Mouse (Mus musculus): ENCODE measurements around the gene Ak5. TPM values are rescaled to one million over a fixed set of nuclear protein-coding genes. Genes with fewer than 3 reads are reported as not detected.
"Not testable (repeated sequence)": the region's sequence is repeated elsewhere in the genome, so short reads cannot be mapped to it uniquely, and the experiment has no call there.

Gene Ak5
- total RNA-seq (2017) = 0.75 TPM in 1 of 2 replicates, not detected in the other

DNA sequence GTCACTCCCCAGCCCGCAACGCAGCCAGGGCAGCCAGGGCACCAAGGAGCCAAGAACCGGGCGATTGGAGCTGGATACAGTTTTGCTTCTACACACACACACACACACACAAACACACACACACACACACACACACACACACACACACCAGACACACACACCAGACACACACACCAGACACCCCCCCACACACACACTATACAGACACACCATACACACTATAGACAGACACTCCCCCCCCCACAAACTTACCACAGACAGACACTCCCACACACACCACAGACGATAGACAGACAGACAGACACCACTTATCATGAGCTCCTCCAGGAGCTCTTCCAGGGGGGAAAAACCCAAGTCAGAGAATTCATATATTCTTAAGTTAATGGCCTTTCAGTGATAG, at the start of gene Ak5:
Gene Ak5 (minus strand): TSS at position 122 of the 400 bp plus-strand sequence.
- ATAC-seq (replicated peaks in 1 of 2; ENCODE audit: insufficient read depth in 1 of 2, low FRiP score in 2 of 2, low TSS enrichment in 1 of 2, low read depth in 1 of 2, poor library complexity in 2 of 2, severe bottlenecking in 2 of 2) = no peak

DNA sequence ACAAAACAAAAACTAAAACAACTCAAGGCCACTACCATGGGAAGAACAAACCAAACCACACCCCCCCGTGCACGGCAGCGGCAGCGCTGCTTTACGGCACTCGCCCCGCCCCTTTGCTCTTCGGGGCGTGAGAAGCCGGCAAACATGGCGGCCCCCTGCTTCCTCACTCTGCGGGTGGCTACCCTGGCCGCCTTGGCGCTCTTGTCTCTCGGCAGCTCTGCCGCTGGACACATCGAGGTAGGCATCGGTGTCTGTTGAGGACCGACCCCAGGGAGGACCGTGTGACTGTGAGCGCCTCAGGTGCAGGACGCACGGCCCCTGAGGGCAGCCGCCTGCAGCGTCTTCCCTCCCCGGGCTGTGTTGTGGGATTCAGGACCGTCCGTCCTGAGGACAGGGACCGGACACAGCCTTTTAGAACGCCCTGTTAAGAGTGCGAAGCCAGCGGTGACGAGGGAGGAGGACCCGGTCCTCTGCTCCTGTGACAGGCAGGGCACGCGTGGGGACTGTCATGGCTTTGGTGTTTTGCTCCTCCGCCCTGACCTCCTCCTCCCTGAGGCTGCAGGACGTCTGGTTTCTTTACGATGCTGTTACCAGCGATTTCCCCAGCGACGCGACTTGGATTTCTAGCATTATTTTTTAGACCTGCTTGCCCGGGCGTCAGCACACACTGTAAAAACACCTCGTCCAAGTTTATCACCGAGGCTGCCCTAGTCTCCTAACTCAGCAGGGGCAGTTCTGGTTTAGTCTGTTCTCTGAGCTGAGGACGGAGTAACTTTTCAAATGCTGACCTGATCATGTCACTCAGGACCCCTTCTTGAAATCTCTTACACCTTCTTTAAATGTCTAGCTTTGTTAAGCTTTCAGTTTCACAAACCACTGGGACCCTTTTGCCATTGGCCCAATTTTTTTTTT, 46.1 kb upstream of the Ak5 start, which contains the start of gene Pigk:
Gene Pigk (plus strand): TSS at position 110 of the 912 bp plus-strand sequence.
- peak; percentile 97 to 98 for ATAC-seq (replicated peaks in 1 of 2; ENCODE audit: insufficient read depth in 1 of 2, low FRiP score in 2 of 2, low TSS enrichment in 1 of 2, low read depth in 1 of 2, poor library complexity in 2 of 2, severe bottlenecking in 2 of 2)

DNA sequence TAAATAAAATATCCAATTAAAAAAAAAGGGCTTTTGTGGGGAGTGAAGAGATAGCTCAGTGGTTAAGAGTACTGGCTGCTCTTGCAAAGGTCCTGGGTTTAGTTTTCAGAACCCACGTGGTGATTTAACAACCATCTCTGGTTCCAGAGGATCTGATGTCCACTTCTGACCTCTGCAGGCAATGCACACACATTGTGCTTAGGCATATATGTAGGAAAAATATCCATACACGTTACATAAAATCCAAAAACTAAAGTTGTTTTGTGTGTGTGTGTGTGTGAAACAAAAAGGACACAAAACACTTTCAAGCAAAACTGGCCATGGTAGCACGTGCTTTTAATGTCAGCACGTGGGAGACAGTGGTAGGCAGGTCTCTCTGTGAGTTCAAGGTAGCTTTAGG, 44.8 kb upstream of the Ak5 start:
- ATAC-seq (replicated peaks in 1 of 2; ENCODE audit: insufficient read depth in 1 of 2, low FRiP score in 2 of 2, low TSS enrichment in 1 of 2, low read depth in 1 of 2, poor library complexity in 2 of 2, severe bottlenecking in 2 of 2) = no peak

DNA sequence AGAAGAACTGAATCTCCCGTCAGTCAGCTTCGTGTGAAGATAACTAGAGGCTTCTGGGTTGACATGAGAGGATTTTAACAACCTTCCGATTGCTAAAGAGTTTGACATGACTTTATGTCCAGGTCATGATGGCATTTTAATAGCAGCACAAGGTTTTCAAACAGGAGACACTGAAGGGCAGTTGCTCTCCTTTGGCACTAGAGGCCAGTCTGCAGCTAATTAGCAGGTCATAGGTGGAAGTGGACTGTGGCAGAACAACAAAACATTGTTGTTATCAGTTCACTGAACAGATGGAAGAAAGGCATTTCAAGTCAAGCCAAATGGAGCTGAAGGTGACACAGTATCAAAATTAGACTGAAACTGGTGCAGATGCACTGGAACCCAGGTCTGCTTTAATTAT, 41.8 kb upstream of the Ak5 start:
- no peak for ATAC-seq (replicated peaks in 1 of 2; ENCODE audit: insufficient read depth in 1 of 2, low FRiP score in 2 of 2, low TSS enrichment in 1 of 2, low read depth in 1 of 2, poor library complexity in 2 of 2, severe bottlenecking in 2 of 2)

DNA sequence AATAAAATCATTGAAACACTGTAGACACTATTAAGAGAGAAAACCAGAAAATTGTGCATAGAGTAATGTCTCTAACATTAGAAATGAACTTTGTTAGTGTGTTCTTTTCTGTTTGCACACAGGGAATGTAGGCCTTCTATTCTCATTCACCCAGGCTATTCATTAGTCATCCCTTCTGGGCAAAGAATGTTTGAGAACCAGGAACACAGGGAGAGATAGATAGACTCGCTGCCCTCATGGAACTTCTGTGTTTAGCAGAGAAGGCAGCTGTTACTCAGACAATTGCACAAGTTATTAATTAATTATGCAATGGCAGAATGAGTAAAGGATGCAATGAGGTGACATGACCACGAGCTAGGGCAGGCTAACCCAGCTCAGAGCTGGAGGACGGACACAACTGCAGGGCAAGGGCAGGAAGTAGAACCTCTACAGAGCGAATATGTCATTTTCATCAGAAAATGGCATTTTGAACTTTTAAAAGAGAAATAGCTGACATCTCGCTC, 39.2 kb upstream of the Ak5 start:
- no peak for ATAC-seq (replicated peaks in 1 of 2; ENCODE audit: insufficient read depth in 1 of 2, low FRiP score in 2 of 2, low TSS enrichment in 1 of 2, low read depth in 1 of 2, poor library complexity in 2 of 2, severe bottlenecking in 2 of 2)

DNA sequence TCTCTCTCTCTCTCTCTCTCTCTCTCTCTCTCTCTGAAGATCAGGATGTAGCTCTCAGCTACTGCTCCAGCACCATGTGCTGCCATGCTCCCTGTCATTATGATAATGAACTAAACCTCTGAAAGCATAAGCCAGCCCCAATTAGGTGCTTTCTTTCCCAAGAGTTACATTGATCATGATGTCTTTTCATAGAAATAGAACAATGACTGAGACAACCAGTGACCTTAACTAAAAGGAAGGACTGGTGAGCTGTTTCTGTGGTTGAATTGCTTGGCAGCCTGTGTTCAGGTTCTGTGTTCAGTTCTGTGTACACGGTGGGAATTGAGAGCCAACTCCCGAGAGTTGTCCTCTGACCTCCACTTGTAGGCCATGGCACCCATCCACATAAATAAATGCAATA, 38.7 kb upstream of the Ak5 start:
- ATAC-seq (replicated peaks in 1 of 2; ENCODE audit: insufficient read depth in 1 of 2, low FRiP score in 2 of 2, low TSS enrichment in 1 of 2, low read depth in 1 of 2, poor library complexity in 2 of 2, severe bottlenecking in 2 of 2) = no peak

- no peak for ATAC-seq (replicated peaks in 1 of 2; ENCODE audit: insufficient read depth in 1 of 2, low FRiP score in 2 of 2, low TSS enrichment in 1 of 2, low read depth in 1 of 2, poor library complexity in 2 of 2, severe bottlenecking in 2 of 2)
Measured at GRCm38 (mm10) chr3:152705826-152706225, 37.7 kb upstream of the Ak5 start.

DNA sequence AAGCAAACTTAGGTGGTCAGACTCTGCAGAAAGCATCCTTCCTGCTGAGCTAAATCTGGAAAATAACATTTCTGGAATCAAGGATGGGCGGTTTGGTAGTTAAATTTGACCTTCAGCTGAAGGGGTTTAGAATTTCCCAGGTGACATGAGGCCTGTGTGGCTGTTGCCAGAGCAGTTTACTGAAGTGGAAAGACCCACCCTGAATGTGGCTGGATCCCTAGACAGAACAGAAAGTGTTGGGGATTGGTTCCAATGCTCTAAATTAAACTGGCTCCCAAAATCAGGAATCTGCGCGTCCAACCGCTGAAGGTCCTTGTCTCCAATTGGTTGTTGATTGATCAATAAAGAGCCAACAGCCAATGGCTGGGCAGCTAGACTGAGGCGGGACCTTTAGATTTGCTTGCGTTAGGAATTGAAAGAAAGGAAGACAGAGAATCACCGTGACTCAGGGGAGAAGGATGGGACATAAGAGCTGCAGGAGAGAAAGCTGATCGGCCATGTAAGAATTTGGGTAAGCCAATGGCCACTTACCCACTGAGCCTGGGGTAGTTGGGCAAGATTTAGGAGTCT, 34.2 kb upstream of the Ak5 start:
- no peak for ATAC-seq (replicated peaks in 1 of 2; ENCODE audit: insufficient read depth in 1 of 2, low FRiP score in 2 of 2, low TSS enrichment in 1 of 2, low read depth in 1 of 2, poor library complexity in 2 of 2, severe bottlenecking in 2 of 2)

GRCm38 (mm10) chr3:152701536-152701935, 33.4 kb upstream of the Ak5 start:
- not testable (repeated sequence) for ATAC-seq (replicated peaks in 1 of 2; ENCODE audit: insufficient read depth in 1 of 2, low FRiP score in 2 of 2, low TSS enrichment in 1 of 2, low read depth in 1 of 2, poor library complexity in 2 of 2, severe bottlenecking in 2 of 2)

GRCm38 (mm10) chr3:152699261-152699660, 31.1 kb upstream of the Ak5 start:
- ATAC-seq (replicated peaks in 1 of 2; ENCODE audit: insufficient read depth in 1 of 2, low FRiP score in 2 of 2, low TSS enrichment in 1 of 2, low read depth in 1 of 2, poor library complexity in 2 of 2, severe bottlenecking in 2 of 2) = no peak

GRCm38 (mm10) chr3:152698017-152698416, 29.9 kb upstream of the Ak5 start:
- ATAC-seq (replicated peaks in 1 of 2; ENCODE audit: insufficient read depth in 1 of 2, low FRiP score in 2 of 2, low TSS enrichment in 1 of 2, low read depth in 1 of 2, poor library complexity in 2 of 2, severe bottlenecking in 2 of 2) = no peak

DNA sequence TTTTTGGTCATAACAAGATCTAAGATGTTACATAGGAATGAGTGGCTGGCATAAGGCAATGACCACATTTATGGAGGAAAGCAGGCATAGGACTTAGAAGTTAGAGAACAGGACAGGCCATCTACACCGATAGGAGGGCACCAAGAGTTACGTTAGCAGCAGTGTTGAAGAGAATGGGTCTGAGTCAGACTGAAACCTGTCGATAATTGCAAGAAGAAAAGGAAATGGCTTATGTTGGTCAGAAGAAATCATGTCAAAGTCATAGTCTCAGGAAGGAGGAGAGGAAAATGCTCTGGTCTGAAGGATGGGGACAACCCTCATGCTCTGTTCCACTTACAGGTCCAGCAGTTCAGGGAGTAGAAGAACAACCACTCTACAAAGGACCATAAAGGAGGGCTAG, 26.8 kb upstream of the Ak5 start:
- no peak for ATAC-seq (replicated peaks in 1 of 2; ENCODE audit: insufficient read depth in 1 of 2, low FRiP score in 2 of 2, low TSS enrichment in 1 of 2, low read depth in 1 of 2, poor library complexity in 2 of 2, severe bottlenecking in 2 of 2)

- no peak for ATAC-seq (replicated peaks in 1 of 2; ENCODE audit: insufficient read depth in 1 of 2, low FRiP score in 2 of 2, low TSS enrichment in 1 of 2, low read depth in 1 of 2, poor library complexity in 2 of 2, severe bottlenecking in 2 of 2)
Measured at GRCm38 (mm10) chr3:152689105-152689504, 20.9 kb upstream of the Ak5 start.

GRCm38 (mm10) chr3:152688532-152688931, 20.4 kb upstream of the Ak5 start:
- ATAC-seq (replicated peaks in 1 of 2; ENCODE audit: insufficient read depth in 1 of 2, low FRiP score in 2 of 2, low TSS enrichment in 1 of 2, low read depth in 1 of 2, poor library complexity in 2 of 2, severe bottlenecking in 2 of 2) = no peak

DNA sequence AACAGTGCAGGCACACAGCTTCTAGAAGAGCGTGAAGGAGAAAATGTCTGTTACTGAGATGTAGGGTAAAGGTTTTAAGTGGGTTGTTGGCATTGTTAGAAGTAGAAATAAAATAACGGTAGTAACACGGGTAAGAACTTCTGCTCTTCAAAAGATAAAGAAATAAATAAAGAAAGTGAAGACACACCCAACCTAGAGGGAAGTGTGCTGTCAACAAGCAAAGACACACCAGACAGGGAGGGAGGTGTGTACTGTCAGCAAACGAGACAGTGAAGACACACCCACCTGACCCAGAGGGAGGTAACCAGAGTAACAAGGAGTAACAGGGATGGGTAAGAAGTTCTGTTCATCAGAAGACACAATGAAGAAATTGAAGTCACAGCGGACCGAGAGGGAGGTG, 6.5 kb upstream of the Ak5 start:
- no peak for ATAC-seq (replicated peaks in 1 of 2; ENCODE audit: insufficient read depth in 1 of 2, low FRiP score in 2 of 2, low TSS enrichment in 1 of 2, low read depth in 1 of 2, poor library complexity in 2 of 2, severe bottlenecking in 2 of 2)

DNA sequence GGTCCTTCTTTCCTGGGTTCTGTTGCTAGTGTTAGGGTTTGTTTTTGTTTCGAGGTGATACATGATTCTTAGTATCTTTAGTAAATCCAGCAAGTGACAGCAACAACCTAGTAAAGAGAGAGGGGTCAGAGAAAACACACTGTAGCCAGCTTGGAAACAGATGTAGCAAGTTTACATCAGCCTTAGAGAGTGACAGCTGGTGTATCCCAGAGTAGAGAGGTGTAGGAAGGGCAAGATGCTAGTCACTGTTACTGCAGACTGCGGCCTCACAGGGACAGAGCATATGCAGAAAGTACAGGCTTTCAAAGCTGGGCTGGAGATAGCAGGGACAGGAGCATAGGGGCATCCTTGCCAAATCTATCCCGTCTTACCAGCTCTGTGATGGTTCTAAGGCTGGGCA, 1.6 kb upstream of the Ak5 start:
- no peak for ATAC-seq (replicated peaks in 1 of 2; ENCODE audit: insufficient read depth in 1 of 2, low FRiP score in 2 of 2, low TSS enrichment in 1 of 2, low read depth in 1 of 2, poor library complexity in 2 of 2, severe bottlenecking in 2 of 2)

- no peak for ATAC-seq (replicated peaks in 1 of 2; ENCODE audit: insufficient read depth in 1 of 2, low FRiP score in 2 of 2, low TSS enrichment in 1 of 2, low read depth in 1 of 2, poor library complexity in 2 of 2, severe bottlenecking in 2 of 2)
Measured at GRCm38 (mm10) chr3:152668793-152669192, 633 bp upstream of the Ak5 start.

GRCm38 (mm10) chr3:152667356-152668211, 576 bp downstream of the Ak5 start:
- ATAC-seq (replicated peaks in 1 of 2; ENCODE audit: insufficient read depth in 1 of 2, low FRiP score in 2 of 2, low TSS enrichment in 1 of 2, low read depth in 1 of 2, poor library complexity in 2 of 2, severe bottlenecking in 2 of 2) = peak in 1 of 2 experiments; percentile 21; a peak in 1 of 4 replicates
